Mouse (Mus musculus): ENCODE measurements around the gene Crot. TPM values are rescaled to one million over a fixed set of nuclear protein-coding genes. Genes with fewer than 3 reads are reported as not detected.
"Not testable (repeated sequence)": the region's sequence is repeated elsewhere in the genome, so short reads cannot be mapped to it uniquely, and the experiment has no call there.

Gene Crot
- polyA plus RNA-seq, 1 experiment from 2014 or later: 35.9 TPM

DNA sequence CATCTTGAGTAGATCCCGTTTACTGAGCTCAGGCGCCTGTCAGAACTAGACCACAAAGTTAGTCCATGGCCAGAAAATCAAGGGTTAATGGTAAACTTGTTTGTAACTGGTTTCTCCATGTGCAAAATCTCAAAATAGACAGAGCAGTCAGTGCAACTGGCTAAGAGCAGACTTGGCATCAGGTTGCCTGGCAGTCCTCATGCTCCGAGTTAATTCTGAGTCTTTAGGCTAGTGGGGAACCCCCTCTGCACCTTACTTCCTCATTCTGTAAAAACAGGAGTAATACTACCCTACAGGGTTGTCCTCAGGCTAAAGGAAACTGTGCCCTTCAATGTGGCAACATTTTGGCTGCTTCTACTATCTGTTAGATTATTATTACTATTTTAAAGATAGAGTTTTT is 53.3 kb downstream of the Crot start:
- no peak overlapping the region for H3K4me2 ChIP-seq (ENCODE audit: low read depth)
- no peaks in the 10 kb centered on the region for H3K36me3 ChIP-seq (ENCODE audit: control insufficient read depth, insufficient read depth, low read length)
- ATAC-seq (ENCODE audit: insufficient read depth, low FRiP score, low TSS enrichment) (no peak), DNase-seq (ENCODE audit: low spot score) (no peak)
- no peak overlapping the region for H3K4me3 ChIP-seq (ENCODE audit: low read depth, low read length)
- 84% methylated on average over 3 of the region's 3 CpGs for whole genome bisulfite sequencing
- H3K9me3 ChIP-seq (ENCODE audit: control insufficient read depth, low read length): no peaks in the 10 kb centered on the region
- H3K4me1 ChIP-seq (ENCODE audit: control insufficient read depth, insufficient read depth, low read length): no peaks in the 10 kb centered on the region
- H3K9ac ChIP-seq (ENCODE audit: low read length): no peak overlapping the region
- no peak overlapping the region for H3K27ac ChIP-seq (ENCODE audit: low read depth, low read length)
- H3K27me3 ChIP-seq (ENCODE audit: control insufficient read depth, insufficient read depth, low read length): no peaks in the 10 kb centered on the region

DNA sequence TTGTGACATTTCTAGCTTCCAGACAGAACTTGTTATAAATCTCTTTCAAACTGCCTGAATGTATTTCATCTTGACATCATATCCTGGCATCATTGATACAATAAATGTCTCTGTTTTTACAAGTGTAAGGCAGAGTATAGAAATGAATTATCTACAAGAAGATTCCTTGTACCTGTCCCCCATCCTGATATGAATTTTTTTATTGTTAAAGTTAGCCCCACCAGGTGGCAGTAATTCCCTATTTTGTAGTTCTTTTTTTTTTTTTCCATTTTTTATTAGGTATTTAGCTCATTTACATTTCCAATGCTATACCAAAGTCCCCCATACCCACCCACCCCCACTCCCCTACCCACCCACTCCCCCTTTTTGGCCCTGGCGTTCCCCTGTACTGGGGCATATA is 55.9 kb downstream of the Crot start:
- H3K4me1 ChIP-seq (ENCODE audit: control insufficient read depth, insufficient read depth, low read length); H3K36me3 ChIP-seq (ENCODE audit: control insufficient read depth, insufficient read depth, low read length); H3K27ac ChIP-seq (ENCODE audit: low read depth, low read length); H3K27me3 ChIP-seq (ENCODE audit: control insufficient read depth, insufficient read depth, low read length); ATAC-seq (ENCODE audit: insufficient read depth, low FRiP score, low TSS enrichment); H3K4me3 ChIP-seq (ENCODE audit: low read depth, low read length); H3K4me2 ChIP-seq (ENCODE audit: low read depth); H3K9ac ChIP-seq (ENCODE audit: low read length); H3K9me3 ChIP-seq (ENCODE audit: control insufficient read depth, low read length); DNase-seq (ENCODE audit: low spot score): not testable (repeated sequence)
- WGBS: no CpG with 5 or more reads among the region's 1 CpGs

DNA sequence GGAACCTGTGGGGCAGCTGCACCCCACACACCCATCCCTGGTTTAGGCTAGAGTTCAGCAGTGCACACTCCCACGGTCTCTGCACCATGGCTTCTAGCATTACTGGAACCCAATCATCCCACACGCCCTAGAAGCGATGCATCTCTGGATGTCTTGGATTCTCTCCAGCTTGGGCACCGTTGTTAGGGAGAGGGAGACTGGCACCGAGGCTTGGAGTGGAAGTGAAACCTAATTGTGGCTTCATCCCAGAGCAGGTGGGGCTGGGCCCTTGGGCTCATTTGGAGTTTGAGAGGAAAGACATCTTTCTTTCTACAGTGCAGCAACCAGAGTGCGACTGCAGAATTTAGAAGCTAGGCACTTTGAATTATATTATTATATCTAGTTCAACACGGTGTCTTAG is 59.2 kb downstream of the Crot start:
- ATAC-seq (ENCODE audit: insufficient read depth, low FRiP score, low TSS enrichment): no peak
- WGBS: 90% methylated on average over 7 of the region's 7 CpGs

DNA sequence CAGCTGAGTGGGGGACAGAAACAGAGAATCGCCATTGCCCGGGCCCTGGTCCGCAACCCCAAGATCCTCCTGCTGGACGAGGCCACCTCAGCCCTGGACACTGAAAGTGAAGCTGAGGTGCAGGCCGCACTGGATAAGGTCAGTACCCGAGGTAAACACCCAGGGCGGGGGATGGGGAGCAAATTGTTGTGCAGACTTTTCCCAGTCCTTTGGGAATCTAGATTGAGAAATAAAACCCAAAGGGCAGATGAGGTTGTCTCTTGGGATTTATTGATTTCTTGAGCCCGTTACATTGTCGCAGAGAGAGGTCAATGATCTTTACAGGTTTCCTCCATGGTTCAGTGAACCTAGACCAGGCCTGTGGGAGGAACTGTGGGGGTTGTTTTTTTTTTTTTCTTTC is 68.7 kb downstream of the Crot start:
- Histone ChIP-seq H3K36me3 (ENCODE audit: control insufficient read depth, insufficient read depth, low read length) (no peaks in the 10 kb centered on the region), H3K9me3 (ENCODE audit: control insufficient read depth, low read length) (peaks cover 3% of the 10 kb centered on the region; the same call in 1 of the 2 replicates), H3K27me3 (ENCODE audit: control insufficient read depth, insufficient read depth, low read length) (no peaks in the 10 kb centered on the region), H3K4me3 (ENCODE audit: low read depth, low read length) (no peak overlapping the region), H3K4me2 (ENCODE audit: low read depth) (no peak overlapping the region), H3K9ac (ENCODE audit: low read length) (no peak overlapping the region), H3K4me1 (ENCODE audit: control insufficient read depth, insufficient read depth, low read length) (no peaks in the 10 kb centered on the region), H3K27ac (ENCODE audit: low read depth, low read length) (no peak overlapping the region)
- DNase-seq (ENCODE audit: low spot score): no peak
- 84% methylated on average over 9 of the region's 9 CpGs for WGBS
- ATAC-seq (ENCODE audit: insufficient read depth, low FRiP score, low TSS enrichment): no peak

More for the DNA sequence above, 59.2 kb downstream of the Crot start:
- Histone ChIP-seq H3K27me3 (ENCODE audit: control insufficient read depth, insufficient read depth, low read length) (no peaks in the 10 kb centered on the region), H3K9ac (ENCODE audit: low read length) (no peak overlapping the region), H3K36me3 (ENCODE audit: control insufficient read depth, insufficient read depth, low read length) (no peaks in the 10 kb centered on the region), H3K27ac (ENCODE audit: low read depth, low read length) (no peak overlapping the region), H3K4me1 (ENCODE audit: control insufficient read depth, insufficient read depth, low read length) (no peaks in the 10 kb centered on the region), H3K9me3 (ENCODE audit: control insufficient read depth, low read length) (no peaks in the 10 kb centered on the region), H3K4me2 (ENCODE audit: low read depth) (no peak overlapping the region), H3K4me3 (ENCODE audit: low read depth, low read length) (no peak overlapping the region)
- DNase-seq (ENCODE audit: low spot score): no peak

GRCm38 (mm10) chr5:8917069-8917468 is 80.1 kb downstream of the Crot start:
- Histone ChIP-seq H3K4me3 (ENCODE audit: low read depth, low read length) (no peak overlapping the region), H3K36me3 (ENCODE audit: control insufficient read depth, insufficient read depth, low read length) (no peaks in the 10 kb centered on the region), H3K9ac (ENCODE audit: low read length) (no peak overlapping the region), H3K9me3 (ENCODE audit: control insufficient read depth, low read length) (no peaks in the 10 kb centered on the region), H3K27ac (ENCODE audit: low read depth, low read length) (no peak overlapping the region), H3K4me1 (ENCODE audit: control insufficient read depth, insufficient read depth, low read length) (no peaks in the 10 kb centered on the region), H3K27me3 (ENCODE audit: control insufficient read depth, insufficient read depth, low read length) (no peaks in the 10 kb centered on the region), H3K4me2 (ENCODE audit: low read depth) (no peak overlapping the region)
- DNase-seq (ENCODE audit: low spot score) (no peak), ATAC-seq (ENCODE audit: insufficient read depth, low FRiP score, low TSS enrichment) (no peak)
- WGBS: 78% methylated on average over 6 of the region's 6 CpGs

GRCm38 (mm10) chr5:8916400-8916799 is 80.7 kb downstream of the Crot start:
- no peaks in the 10 kb centered on the region for H3K27me3 ChIP-seq (ENCODE audit: control insufficient read depth, insufficient read depth, low read length)
- H3K27ac ChIP-seq (ENCODE audit: low read depth, low read length): no peak overlapping the region
- no peaks in the 10 kb centered on the region for H3K4me1 ChIP-seq (ENCODE audit: control insufficient read depth, insufficient read depth, low read length)
- H3K9me3 ChIP-seq (ENCODE audit: control insufficient read depth, low read length): no peaks in the 10 kb centered on the region
- H3K36me3 ChIP-seq (ENCODE audit: control insufficient read depth, insufficient read depth, low read length): no peaks in the 10 kb centered on the region
- H3K4me2 ChIP-seq (ENCODE audit: low read depth): no peak overlapping the region
- no peak for ATAC-seq (ENCODE audit: insufficient read depth, low FRiP score, low TSS enrichment)
- 88% methylated on average over 2 of the region's 2 CpGs for WGBS
- no peak for DNase-seq (ENCODE audit: low spot score)
- no peak overlapping the region for H3K9ac ChIP-seq (ENCODE audit: low read length)
- no peak overlapping the region for H3K4me3 ChIP-seq (ENCODE audit: low read depth, low read length)

Other genes starting within 250 kb of the Crot start
- gene Abcb1b, start 199.2 kb downstream of the Crot start, polyA plus RNA-seq (2014; fragmentation: Nextera tagmentation; extraction: Ambion mirVana): 0.82 and 1.2 TPM in 2 replicates
- gene Abcb4, start 103.6 kb downstream of the Crot start, polyA plus RNA-seq (2014; fragmentation: Nextera tagmentation; extraction: Ambion mirVana): 0.32 and 0.62 TPM in 2 replicates
- gene Tmem243, start 103.3 kb upstream of the Crot start, polyA plus RNA-seq (2014; fragmentation: Nextera tagmentation; extraction: Ambion mirVana): 19.7 and 21.6 TPM in 2 replicates
- 74.1 and 75.0 TPM in 2 replicates for gene Dmtf1, start 164.5 kb upstream of the Crot start, polyA plus RNA-seq (2014; fragmentation: Nextera tagmentation; extraction: Ambion mirVana)